Mouse (Mus musculus): ENCODE results near the gene Asb7. TPM values are rescaled to one million over a fixed set of nuclear protein-coding genes. Genes with fewer than 3 reads are reported as not detected.

Asb7 gene
- polyA plus RNA-seq, 1 experiment from 2014 or later = 14.6 TPM

DNA sequence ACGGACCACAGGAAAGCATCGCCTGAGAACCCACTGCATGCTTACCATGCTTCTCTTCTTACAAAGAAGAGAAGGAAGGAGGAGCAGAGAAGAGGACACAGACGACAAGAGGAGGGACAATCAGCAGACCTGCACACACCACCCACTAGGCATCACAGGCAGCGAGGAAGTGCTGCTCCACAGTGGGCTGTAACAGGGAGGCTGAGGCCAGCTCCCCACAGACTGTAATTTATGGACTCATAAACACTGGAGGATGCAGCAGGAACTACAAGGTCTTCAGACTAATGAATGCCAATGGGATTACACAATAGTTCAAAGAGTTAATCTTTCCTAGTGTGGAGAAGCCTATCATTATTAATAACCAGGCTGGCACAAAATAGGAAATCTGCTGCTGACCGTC lies 38.5 kb downstream of the Asb7 start:
- Histone ChIP-seq H3K27me3 (replicated peaks; ENCODE audit: control insufficient read depth, insufficient read depth, low read length) (no peaks in the 10 kb centered on the region), H3K27ac (ENCODE audit: low read depth) (no peak overlapping the region), H3K9me3 (ENCODE audit: control insufficient read depth, low read length) (no peaks in the 10 kb centered on the region), H3K4me2 (ENCODE audit: low read length) (no peak overlapping the region), H3K9ac (ENCODE audit: low read length) (no peak overlapping the region), H3K4me1 (replicated peaks; ENCODE audit: control insufficient read depth, insufficient read depth, low read length) (0 out of 2 replicates have a peak, but pooled peaks cover 5% of the 10 kb centered on the region), H3K4me3 (ENCODE audit: low read depth, low read length) (no peak overlapping the region), H3K36me3 (ENCODE audit: control insufficient read depth, insufficient read depth, low read length) (peaks cover 40% of the 10 kb centered on the region)
- DNase-seq (ENCODE audit: low spot score) (no peak), ATAC-seq (replicated peaks; ENCODE audit: low FRiP score, low TSS enrichment, low read depth) (no peak)
- WGBS = 75% methylated on average over 5 of the region's 5 CpGs

DNA sequence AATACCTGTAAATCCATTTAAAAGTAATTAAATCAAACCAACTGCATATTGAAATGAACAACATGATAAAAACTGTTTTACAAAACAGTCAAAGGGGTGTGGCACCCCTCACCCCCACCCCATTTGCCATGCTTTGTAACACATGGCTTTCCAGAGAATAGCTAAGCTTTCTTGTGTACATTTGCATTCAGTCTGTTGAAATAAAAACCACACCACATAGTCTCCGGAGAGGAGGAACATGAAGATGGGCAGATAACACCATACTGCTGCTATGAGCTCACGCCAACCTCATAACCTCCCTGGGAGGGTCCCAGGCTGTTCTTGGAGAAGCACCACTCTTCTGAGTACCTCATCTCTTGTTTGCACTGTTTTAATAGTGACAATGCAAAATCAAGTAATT lies 40.2 kb downstream of the Asb7 start:
- Histone ChIP-seq H3K9ac (ENCODE audit: low read length) (no peak overlapping the region), H3K4me1 (replicated peaks; ENCODE audit: control insufficient read depth, insufficient read depth, low read length) (0 out of 2 replicates have a peak, but pooled peaks cover 5% of the 10 kb centered on the region), H3K27me3 (replicated peaks; ENCODE audit: control insufficient read depth, insufficient read depth, low read length) (no peaks in the 10 kb centered on the region), H3K4me2 (ENCODE audit: low read length) (no peak overlapping the region), H3K4me3 (ENCODE audit: low read depth, low read length) (no peak overlapping the region), H3K9me3 (ENCODE audit: control insufficient read depth, low read length) (no peaks in the 10 kb centered on the region), H3K36me3 (ENCODE audit: control insufficient read depth, insufficient read depth, low read length) (peaks cover 30% of the 10 kb centered on the region), H3K27ac (ENCODE audit: low read depth) (no peak overlapping the region)
- WGBS = 85% methylated on average over 2 of the region's 2 CpGs
- ATAC-seq (replicated peaks; ENCODE audit: low FRiP score, low TSS enrichment, low read depth) = no peak
- no peak for DNase-seq (ENCODE audit: low spot score)

DNA sequence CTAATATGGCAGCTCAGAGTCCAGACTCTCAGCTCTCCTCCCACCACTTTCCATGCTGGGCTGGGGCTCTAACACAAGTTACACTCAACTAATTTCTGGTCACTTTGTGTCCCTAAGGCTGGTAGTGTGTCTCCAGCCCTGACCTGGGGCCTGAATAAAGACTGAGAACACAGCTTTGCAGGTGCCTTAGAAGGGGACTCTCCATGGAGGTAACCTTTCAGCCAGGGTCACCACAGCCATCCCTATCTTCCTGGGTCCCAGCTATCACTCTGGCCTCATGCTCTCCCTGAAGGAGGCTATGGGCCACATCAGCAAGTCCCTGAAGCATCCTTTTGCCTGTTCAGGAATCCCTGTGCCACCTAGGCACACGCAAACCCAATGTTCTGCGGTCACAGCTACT lies 43.7 kb downstream of the Asb7 start:
- H3K27ac ChIP-seq (ENCODE audit: low read depth) = no peak overlapping the region
- H3K27me3 ChIP-seq (replicated peaks; ENCODE audit: control insufficient read depth, insufficient read depth, low read length) = no peaks in the 10 kb centered on the region

GRCm38 (mm10) chr7:66633351-66633750 lies 56.0 kb downstream of the Asb7 start:
- 71% methylated on average over 6 of the region's 6 CpGs for WGBS
- Histone ChIP-seq H3K9ac (ENCODE audit: low read length) (no peak overlapping the region), H3K4me3 (ENCODE audit: low read depth, low read length) (no peak overlapping the region), H3K36me3 (ENCODE audit: control insufficient read depth, insufficient read depth, low read length) (no peaks in the 10 kb centered on the region), H3K9me3 (ENCODE audit: control insufficient read depth, low read length) (no peaks in the 10 kb centered on the region), H3K4me1 (replicated peaks; ENCODE audit: control insufficient read depth, insufficient read depth, low read length) (no peaks in the 10 kb centered on the region), H3K27me3 (replicated peaks; ENCODE audit: control insufficient read depth, insufficient read depth, low read length) (no peaks in the 10 kb centered on the region), H3K4me2 (ENCODE audit: low read length) (no peak overlapping the region), H3K27ac (ENCODE audit: low read depth) (no peak overlapping the region)
- DNase-seq (ENCODE audit: low spot score) (no peak), ATAC-seq (replicated peaks; ENCODE audit: low FRiP score, low TSS enrichment, low read depth) (no peak)

More for the DNA sequence above, 43.7 kb downstream of the Asb7 start:
- Histone ChIP-seq H3K4me3 (ENCODE audit: low read depth, low read length) (no peak overlapping the region), H3K9ac (ENCODE audit: low read length) (no peak overlapping the region), H3K36me3 (ENCODE audit: control insufficient read depth, insufficient read depth, low read length) (peaks cover 30% of the 10 kb centered on the region), H3K4me1 (replicated peaks; ENCODE audit: control insufficient read depth, insufficient read depth, low read length) (no peaks in the 10 kb centered on the region), H3K4me2 (ENCODE audit: low read length) (no peak overlapping the region), H3K9me3 (ENCODE audit: control insufficient read depth, low read length) (no peaks in the 10 kb centered on the region)
- DNase-seq (ENCODE audit: low spot score) (no peak), ATAC-seq (replicated peaks; ENCODE audit: low FRiP score, low TSS enrichment, low read depth) (no peak)
- 98% methylated on average over 2 of the region's 2 CpGs for WGBS

DNA sequence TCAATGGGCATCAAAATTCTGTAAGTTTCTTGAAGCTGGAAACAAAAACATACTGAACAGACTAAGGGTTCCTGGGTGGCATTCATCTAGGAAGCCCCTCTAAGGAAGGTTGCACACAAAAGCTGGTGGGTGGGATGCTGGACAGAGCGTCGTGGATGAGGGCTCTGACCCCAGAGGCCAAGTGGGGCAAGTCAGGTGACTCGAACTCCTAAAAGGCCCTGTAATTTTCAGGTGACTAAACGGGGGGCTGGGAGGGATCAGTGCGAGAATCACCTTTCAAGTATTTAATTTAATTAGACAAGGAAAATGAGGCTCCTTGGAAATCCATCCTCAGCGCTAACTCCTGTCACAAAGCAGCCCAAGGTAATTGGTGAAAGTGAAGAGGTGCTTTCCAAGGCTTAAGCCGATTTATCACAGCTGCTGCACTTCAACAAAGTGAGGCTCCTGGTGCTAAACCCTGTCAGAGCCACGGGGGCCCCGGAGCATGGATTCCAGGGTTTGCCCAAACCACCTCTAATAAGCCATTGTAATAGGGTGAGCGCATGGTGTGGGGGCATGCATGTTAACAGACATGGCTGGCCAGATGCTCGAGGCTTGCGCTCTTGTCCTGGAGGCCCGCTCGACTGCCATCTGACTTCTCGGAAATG lies 59.1 kb downstream of the Asb7 start:
- no peaks in the 10 kb centered on the region for H3K27me3 ChIP-seq (replicated peaks; ENCODE audit: control insufficient read depth, insufficient read depth, low read length)
- H3K9me3 ChIP-seq (ENCODE audit: control insufficient read depth, low read length) = peaks cover 4% of the 10 kb centered on the region; the same call in 1 of the 2 replicates
- H3K36me3 ChIP-seq (ENCODE audit: control insufficient read depth, insufficient read depth, low read length) = no peaks in the 10 kb centered on the region
- no peaks in the 10 kb centered on the region for H3K4me1 ChIP-seq (replicated peaks; ENCODE audit: control insufficient read depth, insufficient read depth, low read length)
- ATAC-seq (replicated peaks; ENCODE audit: low FRiP score, low TSS enrichment, low read depth) = no peak
- H3K27ac ChIP-seq (ENCODE audit: low read depth) = no peak overlapping the region
- no peak for DNase-seq (ENCODE audit: low spot score)
- no peak overlapping the region for H3K4me2 ChIP-seq (ENCODE audit: low read length)
- WGBS = 79% methylated on average over 15 of the region's 15 CpGs
- no peak overlapping the region for H3K4me3 ChIP-seq (ENCODE audit: low read depth, low read length)
- H3K9ac ChIP-seq (ENCODE audit: low read length) = no peak overlapping the region

DNA sequence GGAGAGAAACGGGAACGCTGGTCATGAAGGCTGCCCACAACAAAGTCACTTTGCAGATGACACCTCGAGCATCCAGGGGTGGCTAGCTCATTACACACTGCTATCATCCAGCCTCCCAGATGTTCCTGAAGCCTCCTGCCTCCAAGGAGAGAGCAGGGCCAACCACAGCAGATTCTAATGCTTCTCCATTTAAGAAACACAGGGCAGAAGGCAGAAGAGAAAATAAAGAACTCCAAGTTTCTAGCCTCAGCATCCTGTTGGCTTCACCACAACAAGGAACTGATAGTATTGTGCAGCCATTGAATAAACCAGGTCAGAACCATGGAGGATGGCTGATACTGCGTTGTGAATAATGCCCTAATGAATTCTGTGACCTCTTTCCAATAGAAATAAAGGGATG lies 60.0 kb downstream of the Asb7 start:
- no peaks in the 10 kb centered on the region for H3K4me1 ChIP-seq (replicated peaks; ENCODE audit: control insufficient read depth, insufficient read depth, low read length)
- H3K4me3 ChIP-seq (ENCODE audit: low read depth, low read length) = no peak overlapping the region
- H3K9ac ChIP-seq (ENCODE audit: low read length) = no peak overlapping the region
- 82% methylated on average over 4 of the region's 4 CpGs for WGBS
- ATAC-seq (replicated peaks; ENCODE audit: low FRiP score, low TSS enrichment, low read depth) (no peak), DNase-seq (ENCODE audit: low spot score) (no peak)
- H3K9me3 ChIP-seq (ENCODE audit: control insufficient read depth, low read length) = peaks cover 4% of the 10 kb centered on the region; the same call in 1 of the 2 replicates
- H3K27ac ChIP-seq (ENCODE audit: low read depth) = no peak overlapping the region
- no peaks in the 10 kb centered on the region for H3K27me3 ChIP-seq (replicated peaks; ENCODE audit: control insufficient read depth, insufficient read depth, low read length)
- no peaks in the 10 kb centered on the region for H3K36me3 ChIP-seq (ENCODE audit: control insufficient read depth, insufficient read depth, low read length)
- H3K4me2 ChIP-seq (ENCODE audit: low read length) = no peak overlapping the region

DNA sequence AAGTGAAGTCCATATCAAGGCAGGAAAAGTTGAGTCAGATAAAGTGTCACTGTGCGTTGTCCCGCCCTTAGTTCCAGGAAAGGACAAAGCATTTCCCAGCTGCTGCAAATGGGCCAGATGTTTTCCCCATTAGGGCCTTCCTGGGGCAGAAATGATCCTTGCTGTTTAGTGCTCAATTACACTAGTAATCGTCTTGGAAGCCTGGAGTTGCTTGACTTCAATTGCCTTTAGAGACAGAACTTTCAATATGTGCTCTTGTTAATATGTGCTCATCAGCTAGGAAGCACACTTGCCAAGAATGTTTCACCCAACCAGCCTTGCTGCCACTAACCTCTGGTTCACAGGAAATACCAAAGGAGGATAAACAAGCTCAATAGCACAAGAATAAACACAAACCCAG lies 66.0 kb downstream of the Asb7 start:
- Histone ChIP-seq H3K9ac (ENCODE audit: low read length) (no peak overlapping the region), H3K27ac (ENCODE audit: low read depth) (peak overlapping the region; percentile 47; the same call in 1 of the 2 replicates), H3K36me3 (ENCODE audit: control insufficient read depth, insufficient read depth, low read length) (no peaks in the 10 kb centered on the region), H3K4me1 (replicated peaks; ENCODE audit: control insufficient read depth, insufficient read depth, low read length) (no peaks in the 10 kb centered on the region), H3K4me2 (ENCODE audit: low read length) (no peak overlapping the region), H3K27me3 (replicated peaks; ENCODE audit: control insufficient read depth, insufficient read depth, low read length) (no peaks in the 10 kb centered on the region), H3K4me3 (ENCODE audit: low read depth, low read length) (no peak overlapping the region), H3K9me3 (ENCODE audit: control insufficient read depth, low read length) (peaks cover 4% of the 10 kb centered on the region; the same call in 1 of the 2 replicates)
- DNase-seq (ENCODE audit: low spot score) (no peak), ATAC-seq (replicated peaks; ENCODE audit: low FRiP score, low TSS enrichment, low read depth) (no peak)
- 48% methylated on average over 3 of the region's 3 CpGs for WGBS

DNA sequence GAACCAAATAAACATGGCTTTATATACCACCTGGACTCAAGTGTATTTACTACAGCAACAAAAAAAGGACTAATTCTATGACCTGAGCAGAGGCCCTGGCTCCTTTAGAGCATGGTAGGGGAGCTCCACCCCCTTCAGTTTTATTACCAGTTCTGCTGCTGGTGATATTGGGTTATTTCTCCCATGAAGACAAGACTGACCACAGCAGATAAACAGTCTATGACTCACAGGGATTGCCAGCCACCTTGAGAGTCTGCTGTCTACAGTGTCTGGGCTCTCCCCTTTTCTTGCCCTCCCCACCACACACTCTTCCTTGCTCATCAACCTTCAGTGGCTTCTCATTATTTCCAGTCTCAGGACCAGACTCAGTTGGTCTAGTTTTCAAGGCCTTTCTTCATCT lies 87.5 kb downstream of the Asb7 start:
- Histone ChIP-seq H3K4me3 (ENCODE audit: low read depth, low read length) (no peak overlapping the region), H3K4me1 (replicated peaks; ENCODE audit: control insufficient read depth, insufficient read depth, low read length) (peaks cover 17% of the 10 kb centered on the region), H3K36me3 (ENCODE audit: control insufficient read depth, insufficient read depth, low read length) (no peaks in the 10 kb centered on the region), H3K9ac (ENCODE audit: low read length) (no peak overlapping the region), H3K27me3 (replicated peaks; ENCODE audit: control insufficient read depth, insufficient read depth, low read length) (no peaks in the 10 kb centered on the region), H3K27ac (ENCODE audit: low read depth) (peak overlapping the region; percentile 60; the same call in 1 of the 2 replicates), H3K9me3 (ENCODE audit: control insufficient read depth, low read length) (no peaks in the 10 kb centered on the region), H3K4me2 (ENCODE audit: low read length) (no peak overlapping the region)
- 0 out of 2 replicates have a peak, but pooled peaks have one; percentile 38 for ATAC-seq (replicated peaks; ENCODE audit: low FRiP score, low TSS enrichment, low read depth)
- no peak for DNase-seq (ENCODE audit: low spot score)
